Mouse (Mus musculus) CH12.LX (cell line): ENCODE measurements around the gene Txndc2.

ENCODE experiments used
- CTCF ChIP-seq, 2 experiments: IDR thresholded peaks in 1 of 2; conservative IDR thresholded peaks in 1 of 2; 2 replicates each; pipeline ENCODE4 v1.5.1; 2011 to 2012; ENCODE audit warnings: low read depth in 2 of 2, low read length in 2 of 2, improper control_type of control experiment in 1 of 2, inconsistent platforms in 1 of 2, mild to moderate bottlenecking in 1 of 2, moderate library complexity in 1 of 2
- POLR2AphosphoS2 ChIP-seq: IDR thresholded peaks from 2 replicates; pipeline ENCODE4 v1.6.1; 2011; ENCODE audit warnings: low read depth, low read length, improper control_type of control experiment

GRCm38 (mm10) chr17:65639144-65639543 is 2.8 kb downstream of the Txndc2 start:
- no peak for TF ChIP-seq POLR2AphosphoS2
- no peak for TF ChIP-seq CTCF (conservative IDR thresholded peaks at IDR 0.05 in 1 of 2, IDR thresholded peaks at IDR 0.05 in 1 of 2; ENCODE audit: low read depth in 2 of 2, low read length in 2 of 2)
